Mouse (Mus musculus): Measurements from ENCODE around the gene Vtn. TPM values are rescaled to one million over a fixed set of nuclear protein-coding genes. Genes with fewer than 3 reads are reported as not detected.
"Not testable (repeated sequence)": the region's sequence is repeated elsewhere in the genome, so short reads cannot be mapped to it uniquely, and the experiment has no call there.

The Vtn gene
- polyA plus RNA-seq, 1 experiment from 2014 or later = 3.6 TPM

GRCm38 (mm10) chr11:78515549-78516325, 16.8 kb downstream of the Vtn start:
- Histone ChIP-seq H3K9ac (no peak overlapping the region), H3K36me3 (peaks cover 66% of the 10 kb centered on the region)
- 71% methylated on average over 2 of the region's 2 CpGs for whole genome bisulfite sequencing

GRCm38 (mm10) chr11:78518931-78519330, 20.0 kb downstream of the Vtn start:
- H3K27ac ChIP-seq (ENCODE audit: poor library complexity, severe bottlenecking) = no peak overlapping the region
- no peak for ATAC-seq (ENCODE audit: insufficient number of reproducible peaks, low FRiP score)
- H3K27me3 ChIP-seq (replicated peaks) = no peaks in the 10 kb centered on the region
- whole genome bisulfite sequencing = 90% methylated on average over 10 of the region's 10 CpGs
- H3K4me2 ChIP-seq = no peak overlapping the region
- H3K36me3 ChIP-seq = peaks cover 93% of the 10 kb centered on the region
- H3K4me3 ChIP-seq = no peak overlapping the region
- H3K9me3 ChIP-seq (replicated peaks) = no peaks in the 10 kb centered on the region
- no peaks in the 10 kb centered on the region for H3K4me1 ChIP-seq (replicated peaks)
- no peak overlapping the region for H3K9ac ChIP-seq

More at GRCm38 (mm10) chr11:78515549-78516325, 16.8 kb downstream of the Vtn start:
- Histone ChIP-seq H3K27ac (ENCODE audit: poor library complexity, severe bottlenecking) (no peak overlapping the region), H3K9me3 (replicated peaks) (no peaks in the 10 kb centered on the region), H3K4me2 (no peak overlapping the region), H3K4me3 (no peak overlapping the region), H3K27me3 (replicated peaks) (no peaks in the 10 kb centered on the region), H3K4me1 (replicated peaks) (peaks cover 14% of the 10 kb centered on the region)
- no peak for ATAC-seq (ENCODE audit: insufficient number of reproducible peaks, low FRiP score)

- WGBS = 86% methylated on average over 3 of the region's 3 CpGs
- no peak for ATAC-seq (ENCODE audit: insufficient number of reproducible peaks, low FRiP score)
- no peak overlapping the region for H3K4me3 ChIP-seq
- H3K27me3 ChIP-seq (replicated peaks) = no peaks in the 10 kb centered on the region
- H3K27ac ChIP-seq (ENCODE audit: poor library complexity, severe bottlenecking) = no peak overlapping the region
- H3K9me3 ChIP-seq (replicated peaks) = no peaks in the 10 kb centered on the region
- no peaks in the 10 kb centered on the region for H3K4me1 ChIP-seq (replicated peaks)
- H3K4me2 ChIP-seq = no peak overlapping the region
- H3K9ac ChIP-seq = no peak overlapping the region
- peaks cover 94% of the 10 kb centered on the region for H3K36me3 ChIP-seq
Measured at GRCm38 (mm10) chr11:78521880-78522279, 23.0 kb downstream of the Vtn start.

- no peak for ATAC-seq (ENCODE audit: insufficient number of reproducible peaks, low FRiP score)
- Histone ChIP-seq H3K27me3 (replicated peaks) (no peaks in the 10 kb centered on the region), H3K4me2 (no peak overlapping the region), H3K4me3 (no peak overlapping the region), H3K36me3 (peaks cover 98% of the 10 kb centered on the region), H3K9ac (no peak overlapping the region), H3K27ac (ENCODE audit: poor library complexity, severe bottlenecking) (no peak overlapping the region), H3K9me3 (replicated peaks) (no peaks in the 10 kb centered on the region), H3K4me1 (replicated peaks) (no peaks in the 10 kb centered on the region)
- WGBS = 97% methylated on average over 1 of the region's 1 CpGs
Measured at GRCm38 (mm10) chr11:78522481-78522997, 23.6 kb downstream of the Vtn start.

- 84% methylated on average over 9 of the region's 9 CpGs for WGBS
- Histone ChIP-seq H3K27me3 (replicated peaks) (no peaks in the 10 kb centered on the region), H3K36me3 (peaks cover 98% of the 10 kb centered on the region), H3K4me1 (replicated peaks) (no peaks in the 10 kb centered on the region), H3K9ac (no peak overlapping the region), H3K4me3 (no peak overlapping the region), H3K27ac (ENCODE audit: poor library complexity, severe bottlenecking) (no peak overlapping the region), H3K4me2 (no peak overlapping the region), H3K9me3 (replicated peaks) (no peaks in the 10 kb centered on the region)
- ATAC-seq (ENCODE audit: insufficient number of reproducible peaks, low FRiP score) = no peak
Measured at GRCm38 (mm10) chr11:78523241-78523955, 24.5 kb downstream of the Vtn start.

- ATAC-seq (ENCODE audit: insufficient number of reproducible peaks, low FRiP score) = no peak
- H3K4me1 ChIP-seq (replicated peaks) = peaks cover under 1% of the 10 kb centered on the region; the same call in 1 of the 2 replicates
- no peak overlapping the region for H3K9ac ChIP-seq
- no peak overlapping the region for H3K4me3 ChIP-seq
- no peaks in the 10 kb centered on the region for H3K9me3 ChIP-seq (replicated peaks)
- no peak overlapping the region for H3K27ac ChIP-seq (ENCODE audit: poor library complexity, severe bottlenecking)
- 80% methylated on average over 2 of the region's 2 CpGs for WGBS
- peaks cover 99% of the 10 kb centered on the region for H3K36me3 ChIP-seq
- H3K4me2 ChIP-seq = no peak overlapping the region
- no peaks in the 10 kb centered on the region for H3K27me3 ChIP-seq (replicated peaks)
Measured at GRCm38 (mm10) chr11:78524838-78525237, 25.9 kb downstream of the Vtn start.

GRCm38 (mm10) chr11:78528714-78529113, 29.8 kb downstream of the Vtn start:
- peaks cover 13% of the 10 kb centered on the region; the same call in 1 of the 2 replicates for H3K4me1 ChIP-seq (replicated peaks)
- H3K27me3 ChIP-seq (replicated peaks) = no peaks in the 10 kb centered on the region
- 92% methylated on average over 9 of the region's 9 CpGs for WGBS
- no peak overlapping the region for H3K4me3 ChIP-seq
- no peak overlapping the region for H3K4me2 ChIP-seq
- H3K9ac ChIP-seq = no peak overlapping the region
- no peak for ATAC-seq (ENCODE audit: insufficient number of reproducible peaks, low FRiP score)
- H3K9me3 ChIP-seq (replicated peaks) = no peaks in the 10 kb centered on the region
- no peak overlapping the region for H3K27ac ChIP-seq (ENCODE audit: poor library complexity, severe bottlenecking)
- H3K36me3 ChIP-seq = peaks cover 73% of the 10 kb centered on the region

GRCm38 (mm10) chr11:78530001-78530400, 31.1 kb downstream of the Vtn start:
- H3K27ac ChIP-seq (ENCODE audit: poor library complexity, severe bottlenecking) = peak overlapping the region; percentile 80
- no peak for ATAC-seq (ENCODE audit: insufficient number of reproducible peaks, low FRiP score)
- no peak overlapping the region for H3K4me3 ChIP-seq
- H3K4me2 ChIP-seq = peak overlapping the region; percentile 8; the same call in 1 of the 2 replicates
- peaks cover 60% of the 10 kb centered on the region for H3K36me3 ChIP-seq
- peaks cover 22% of the 10 kb centered on the region for H3K4me1 ChIP-seq (replicated peaks)
- 87% methylated on average over 12 of the region's 12 CpGs for WGBS
- H3K27me3 ChIP-seq (replicated peaks) = no peaks in the 10 kb centered on the region
- H3K9me3 ChIP-seq (replicated peaks) = no peaks in the 10 kb centered on the region
- no peak overlapping the region for H3K9ac ChIP-seq

GRCm38 (mm10) chr11:78531046-78531445, 32.2 kb downstream of the Vtn start:
- peaks cover 50% of the 10 kb centered on the region for H3K36me3 ChIP-seq

GRCm38 (mm10) chr11:78531515-78531914, 32.6 kb downstream of the Vtn start:
- H3K4me2 ChIP-seq; ATAC-seq (ENCODE audit: insufficient number of reproducible peaks, low FRiP score); H3K9me3 ChIP-seq (replicated peaks); H3K9ac ChIP-seq; H3K27me3 ChIP-seq (replicated peaks); H3K4me3 ChIP-seq: not testable (repeated sequence)
- Histone ChIP-seq H3K4me1 (replicated peaks) (peaks cover 24% of the 10 kb centered on the region), H3K36me3 (peaks cover 46% of the 10 kb centered on the region), H3K27ac (ENCODE audit: poor library complexity, severe bottlenecking) (peak overlapping the region; percentile 80)
- 82% methylated on average over 10 of the region's 10 CpGs for WGBS

More at GRCm38 (mm10) chr11:78531046-78531445, 32.2 kb downstream of the Vtn start:
- ATAC-seq (ENCODE audit: insufficient number of reproducible peaks, low FRiP score) = 0 out of 2 replicates have a peak, but pooled peaks have one; percentile 24
- 0 out of 2 replicates have a peak overlapping the region, but pooled peaks have one; percentile 39 for H3K9ac ChIP-seq
- no peak overlapping the region for H3K4me3 ChIP-seq
- H3K27me3 ChIP-seq (replicated peaks) = no peaks in the 10 kb centered on the region
- H3K4me1 ChIP-seq (replicated peaks) = peaks cover 24% of the 10 kb centered on the region
- 52% methylated on average over 6 of the region's 6 CpGs for WGBS
- H3K4me2 ChIP-seq = peak overlapping the region; percentile 8; the same call in 1 of the 2 replicates
- no peaks in the 10 kb centered on the region for H3K9me3 ChIP-seq (replicated peaks)
- H3K27ac ChIP-seq (ENCODE audit: poor library complexity, severe bottlenecking) = peak overlapping the region; percentile 80

- H3K9ac ChIP-seq = peak overlapping the region; percentile 87
- peak overlapping the region; percentile 93; the same call in 1 of the 2 replicates for H3K27ac ChIP-seq (ENCODE audit: poor library complexity, severe bottlenecking)
- H3K36me3 ChIP-seq = peaks cover 28% of the 10 kb centered on the region
- H3K27me3 ChIP-seq (replicated peaks) = no peaks in the 10 kb centered on the region
- H3K9me3 ChIP-seq (replicated peaks) = no peaks in the 10 kb centered on the region
- H3K4me1 ChIP-seq (replicated peaks) = peaks cover 36% of the 10 kb centered on the region
- peak overlapping the region; percentile 79 for H3K4me2 ChIP-seq
- peak overlapping the region; percentile 84 for H3K4me3 ChIP-seq
- ATAC-seq (ENCODE audit: insufficient number of reproducible peaks, low FRiP score) = no peak
- 87% methylated on average over 4 of the region's 4 CpGs for WGBS
Measured at GRCm38 (mm10) chr11:78534516-78534915, 35.6 kb downstream of the Vtn start.

Data from heart, embryonic 12.5 days (tissue).